Mouse (Mus musculus): ENCODE measurements around the gene Bfsp2. TPM values are rescaled to one million over a fixed set of nuclear protein-coding genes. Genes with fewer than 3 reads are reported as not detected.

Gene Bfsp2
- polyA plus RNA-seq, 1 experiment, result not detected

- no peak for TF ChIP-seq GATA1 (IDR thresholded peaks at IDR 0.05; ENCODE audit: low read length)
Measured at GRCm38 (mm10) chr9:103422847-103423246, 57.4 kb downstream of the Bfsp2 start.

DNA sequence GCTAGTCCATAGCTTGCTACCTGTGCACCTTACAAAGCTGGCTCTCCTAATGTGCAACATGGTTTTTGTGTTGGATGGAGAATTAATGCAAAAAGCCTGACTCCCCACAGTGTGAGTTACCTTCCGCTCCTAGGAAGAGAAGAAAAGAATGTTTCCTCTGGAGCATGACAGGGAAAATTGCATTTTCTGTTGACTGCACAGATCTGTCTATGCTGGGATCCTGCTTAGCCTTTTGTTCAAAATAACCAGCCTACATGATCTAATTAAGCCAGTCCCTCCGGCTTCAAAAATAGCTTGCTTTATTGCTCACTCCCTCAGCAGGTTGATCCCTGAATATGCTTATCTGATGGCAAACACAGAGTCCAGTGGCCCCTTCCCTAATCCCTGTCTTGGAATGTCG is 59.4 kb downstream of the Bfsp2 start:
- TF ChIP-seq GATA1 (IDR thresholded peaks at IDR 0.05; ENCODE audit: low read length), result no peak

DNA sequence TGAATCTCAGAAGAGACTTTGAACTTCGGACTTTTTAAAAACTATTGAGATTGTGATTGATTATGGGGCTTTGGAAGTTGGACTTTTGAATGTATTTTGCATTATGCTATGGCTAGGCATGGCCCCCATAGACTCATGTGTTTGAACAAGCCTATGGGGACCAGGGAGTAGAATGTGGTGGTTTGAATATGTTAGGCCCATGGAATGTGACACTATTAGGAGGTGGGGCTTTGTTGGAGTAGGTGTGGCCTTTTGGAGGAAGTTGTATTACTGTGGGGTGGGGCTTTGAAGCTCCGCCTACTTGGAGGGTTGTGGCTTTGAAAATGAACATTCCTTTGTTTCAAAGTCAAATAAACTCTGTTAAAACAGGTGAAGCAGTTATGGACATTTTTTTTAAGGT is 61.4 kb downstream of the Bfsp2 start:
- no peak for TF ChIP-seq GATA1 (IDR thresholded peaks at IDR 0.05; ENCODE audit: low read length)

- no peak for TF ChIP-seq GATA1 (IDR thresholded peaks at IDR 0.05; ENCODE audit: low read length)
Measured at GRCm38 (mm10) chr9:103413457-103413856, 66.8 kb downstream of the Bfsp2 start.

- no peak for TF ChIP-seq GATA1 (IDR thresholded peaks at IDR 0.05; ENCODE audit: low read length)
Measured at GRCm38 (mm10) chr9:103409119-103409518, 71.1 kb downstream of the Bfsp2 start.

DNA sequence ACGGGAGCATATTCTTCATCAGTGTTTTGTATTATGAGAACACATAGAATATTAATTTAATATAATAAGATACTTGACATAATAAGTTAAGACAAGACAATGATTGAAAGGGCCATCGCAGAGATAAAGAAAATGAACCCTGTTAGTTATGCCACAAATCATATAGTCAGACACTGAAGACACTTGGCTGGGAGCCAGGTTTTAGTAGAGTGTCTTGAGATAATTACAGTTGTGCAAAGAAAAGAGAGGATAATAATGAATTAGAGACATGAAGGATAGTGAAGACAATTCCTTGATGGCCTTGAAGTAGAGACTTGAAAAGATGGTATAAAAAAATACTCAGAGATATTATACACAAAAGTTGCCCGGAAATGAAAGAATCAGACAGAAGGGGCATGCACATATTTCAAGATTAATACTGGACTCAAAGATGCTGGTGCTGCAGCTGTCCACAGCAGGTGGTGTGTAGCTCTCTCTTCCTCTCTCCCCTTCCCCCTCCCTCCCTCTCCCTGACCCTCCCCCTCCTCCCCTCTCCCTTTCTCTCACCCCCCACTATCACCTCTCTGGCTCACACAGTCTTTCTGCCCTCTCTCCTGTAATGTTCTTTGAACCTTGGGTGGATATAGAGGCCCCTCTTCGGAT is 72.0 kb downstream of the Bfsp2 start:
- TF ChIP-seq GATA1 (IDR thresholded peaks at IDR 0.05; ENCODE audit: low read length), result no peak

GRCm38 (mm10) chr9:103403331-103403973 is 76.8 kb downstream of the Bfsp2 start:
- TF ChIP-seq GATA1 (IDR thresholded peaks at IDR 0.05; ENCODE audit: low read length), result no peak

DNA sequence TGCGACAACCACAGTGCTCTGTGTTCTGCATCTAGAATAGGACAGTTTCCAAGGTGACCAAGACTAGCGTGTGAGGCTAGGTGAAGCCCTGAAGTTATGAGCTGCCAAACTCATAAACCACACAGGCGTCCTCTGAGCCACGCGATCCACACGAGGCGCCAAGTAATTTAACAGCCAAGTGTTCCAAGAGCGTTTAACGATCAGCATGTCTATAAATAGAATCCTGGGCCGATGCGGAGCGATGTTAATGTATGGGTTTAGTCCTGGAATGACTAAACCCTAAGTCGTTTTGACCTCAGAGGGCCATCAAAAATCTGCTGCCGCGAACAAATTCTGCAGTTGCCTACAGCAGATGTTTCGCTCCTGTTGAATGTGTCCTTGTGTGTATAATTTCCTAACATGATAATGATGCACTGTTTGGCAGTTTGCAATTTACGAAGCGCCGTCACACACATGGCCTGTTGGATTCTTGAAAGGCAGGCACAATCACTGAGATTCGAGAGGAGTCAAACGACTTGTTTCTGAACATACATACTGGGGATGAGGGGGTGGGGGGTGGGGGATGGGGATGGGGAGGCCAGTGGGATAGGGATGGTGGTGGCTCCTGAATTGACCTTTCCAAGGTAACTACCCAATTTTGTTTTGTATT is 81.6 kb downstream of the Bfsp2 start:
- no peak for TF ChIP-seq GATA1 (IDR thresholded peaks at IDR 0.05; ENCODE audit: low read length)

- TF ChIP-seq GATA1 (IDR thresholded peaks at IDR 0.05; ENCODE audit: low read length), result no peak
Measured at GRCm38 (mm10) chr9:103393256-103393655, 87.0 kb downstream of the Bfsp2 start.

DNA sequence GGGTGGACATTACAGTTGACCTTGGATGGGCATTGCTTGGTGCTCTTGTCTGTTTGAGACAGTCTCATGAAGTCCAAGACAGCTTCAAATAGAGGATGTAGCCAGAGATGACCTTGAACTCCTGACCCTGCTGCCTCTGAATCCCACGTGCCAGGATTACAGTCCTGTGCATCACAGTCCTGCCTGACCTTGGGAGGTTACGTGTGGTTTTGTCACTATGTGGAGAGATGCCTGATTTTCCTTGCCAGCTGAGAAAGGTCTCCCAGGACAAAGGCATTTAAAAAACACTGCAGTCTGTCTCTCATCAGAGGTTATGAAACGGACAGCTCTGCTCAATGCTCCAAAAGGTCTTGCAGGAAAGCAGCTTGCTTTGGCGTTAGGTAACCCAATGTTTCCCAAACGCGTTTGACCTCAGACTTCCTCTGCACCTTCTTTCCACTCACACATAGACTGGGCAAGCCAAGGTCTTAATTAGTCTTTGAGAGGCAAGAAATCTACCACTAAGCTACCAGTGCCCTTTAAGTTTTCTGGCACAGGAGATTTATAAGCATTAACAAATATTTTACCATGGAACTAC is 88.3 kb downstream of the Bfsp2 start:
- TF ChIP-seq GATA1 (IDR thresholded peaks at IDR 0.05; ENCODE audit: low read length), result no peak

DNA sequence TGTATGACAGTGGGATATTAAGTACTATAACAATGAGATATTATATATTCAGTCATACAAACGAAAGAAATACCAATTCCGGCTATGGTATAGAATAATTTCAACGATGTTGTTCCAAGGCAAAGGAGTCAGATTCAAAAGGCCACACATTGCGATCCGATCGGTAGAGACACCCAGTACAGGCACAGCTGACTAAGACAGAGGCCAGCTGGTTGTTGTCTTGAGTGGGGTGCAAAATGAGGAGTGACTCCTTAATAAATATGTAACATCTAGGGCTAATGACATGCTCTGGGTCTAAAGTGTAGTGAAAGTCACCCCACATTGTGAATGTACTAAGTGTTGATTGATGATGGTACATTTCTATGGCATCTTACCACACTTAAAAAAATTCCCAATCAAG is 91.0 kb downstream of the Bfsp2 start:
- no peak for TF ChIP-seq GATA1 (IDR thresholded peaks at IDR 0.05; ENCODE audit: low read length)

GRCm38 (mm10) chr9:103387011-103387653 is 93.1 kb downstream of the Bfsp2 start:
- no peak for TF ChIP-seq GATA1 (IDR thresholded peaks at IDR 0.05; ENCODE audit: low read length)

DNA sequence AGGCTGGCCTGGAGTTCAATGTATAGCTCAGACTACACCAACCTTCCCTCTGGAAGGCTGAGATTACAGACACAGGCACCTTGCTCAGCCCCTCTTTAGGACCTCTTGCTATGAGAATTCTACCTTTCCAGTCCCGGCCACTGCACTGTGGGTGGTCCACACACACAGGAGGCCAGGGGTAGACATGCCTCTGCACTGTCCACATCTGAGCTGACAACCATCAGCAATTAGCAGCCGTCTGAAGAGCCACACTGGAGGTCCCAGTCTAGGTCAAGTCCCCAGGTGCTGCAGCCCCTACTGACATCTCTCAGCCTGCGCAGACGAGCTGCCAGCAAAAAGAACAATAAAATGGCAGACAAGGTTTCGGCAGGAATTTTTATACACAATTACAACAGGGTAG is 93.6 kb downstream of the Bfsp2 start:
- TF ChIP-seq GATA1 (IDR thresholded peaks at IDR 0.05; ENCODE audit: low read length), result no peak

DNA sequence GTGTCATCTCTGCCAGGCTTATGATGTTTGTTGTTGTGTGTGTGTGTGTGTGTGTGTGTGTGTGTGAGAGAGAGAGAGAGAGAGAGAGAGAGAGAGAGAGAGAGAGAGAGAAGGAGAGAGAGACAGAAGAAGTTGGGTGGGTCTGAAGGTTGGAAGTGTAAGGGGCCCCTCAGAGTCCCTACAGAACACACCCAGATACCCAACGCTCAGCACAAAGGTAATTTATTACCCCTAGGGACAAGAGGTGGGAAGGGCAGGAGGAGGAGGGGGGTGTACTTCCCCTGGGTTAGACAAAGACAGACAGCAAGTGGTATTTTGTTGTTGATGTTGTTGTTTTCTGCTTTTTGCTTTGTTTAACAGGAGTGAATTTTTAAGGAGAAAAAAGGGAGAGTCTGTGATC is 94.6 kb downstream of the Bfsp2 start:
- no peak for TF ChIP-seq GATA1 (IDR thresholded peaks at IDR 0.05; ENCODE audit: low read length)

DNA sequence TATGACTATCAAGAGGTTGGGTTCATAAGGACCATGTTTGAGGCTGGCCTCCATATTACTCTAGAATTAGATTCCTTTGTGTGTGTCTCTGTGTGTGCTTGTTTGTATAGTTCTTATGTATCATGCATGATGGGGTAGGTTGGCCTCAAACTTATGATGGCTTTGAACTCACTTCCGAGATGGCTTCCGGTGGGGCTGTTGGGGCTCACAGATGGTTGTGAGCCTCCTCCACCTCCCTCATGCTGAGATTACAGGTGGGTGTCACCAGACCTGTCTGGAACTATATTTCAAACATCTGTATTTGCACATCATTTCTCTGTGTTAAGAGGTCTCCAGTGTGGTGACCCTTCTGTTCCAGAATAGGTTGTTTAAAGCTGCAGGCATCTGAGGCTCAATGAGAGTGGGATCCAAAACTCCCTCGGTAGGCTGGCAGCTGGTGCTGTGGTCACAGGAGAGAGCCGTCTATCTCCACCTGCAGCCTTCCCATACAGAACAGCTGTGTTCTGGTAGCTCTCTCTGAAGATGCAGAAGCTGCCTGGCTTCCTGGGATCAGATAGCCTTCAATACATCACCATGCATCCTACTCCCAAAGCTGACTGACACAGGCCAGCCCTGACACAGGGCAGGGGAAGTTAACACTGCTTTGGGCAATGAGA is 96.0 kb downstream of the Bfsp2 start:
- no peak for TF ChIP-seq GATA1 (IDR thresholded peaks at IDR 0.05; ENCODE audit: low read length)

Measured in G1E-ER4 (cell line).